Comparison of ENCODE assay signal across 27 mouse cellular contexts in the genomic region with DNA sequence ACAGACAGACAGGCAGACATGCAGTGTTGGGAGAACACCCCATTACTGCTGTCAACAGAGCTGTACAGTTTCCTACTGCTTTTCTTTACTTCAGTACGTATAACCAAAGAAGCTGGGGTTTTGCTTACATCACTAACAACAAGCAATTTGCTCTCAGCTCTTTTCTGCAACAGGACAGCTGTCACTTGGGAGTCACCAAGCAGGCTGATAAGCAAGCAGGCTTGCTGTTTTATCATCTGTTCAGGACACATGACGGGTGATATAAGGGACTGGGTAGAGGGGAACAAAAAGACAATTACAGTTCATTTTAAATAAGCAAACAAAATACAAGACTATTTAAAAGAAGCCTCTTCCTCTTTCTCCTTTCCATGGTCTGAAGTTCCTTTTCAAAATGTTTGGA.
"Had no signal": no experiment of that assay in that cellular context is flagged by ENCODE, and none has a peak within 500 bp of the region (broad histone marks: within the 10 kb centered on the region; RNA-seq: fewer than 3 reads in every experiment).

No protein-coding gene starts in this region.

- H3K4me1 ChIP-seq: heart, embryonic 15.5 days; hindbrain, embryonic 13.5 days; hindbrain, embryonic 15.5 days; kidney, embryonic 15.5 days; limb, embryonic 13.5 days; limb, embryonic 15.5 days; liver, embryonic 12.5 days had no signal

- H3K9ac ChIP-seq: heart, embryonic 13.5 days; heart, embryonic 15.5 days; hindbrain, embryonic 13.5 days; hindbrain, embryonic 15.5 days; kidney, embryonic 15.5 days; limb, embryonic 13.5 days; limb, embryonic 15.5 days; liver, embryonic 12.5 days; liver, embryonic 14.5 days had no signal

- H3K27ac ChIP-seq: heart, adult 2 months; heart, embryonic 13.5 days; heart, embryonic 15.5 days; hindbrain, embryonic 13.5 days; hindbrain, embryonic 15.5 days; hindbrain, postnatal 0 days; kidney, embryonic 15.5 days; kidney, postnatal 0 days; limb, embryonic 13.5 days; limb, embryonic 15.5 days; liver, embryonic 12.5 days; liver, embryonic 14.5 days had no signal

- H3K9me3 ChIP-seq: heart, embryonic 13.5 days; heart, embryonic 15.5 days; hindbrain, embryonic 13.5 days; kidney, embryonic 15.5 days; limb, embryonic 13.5 days; limb, embryonic 15.5 days; liver, embryonic 12.5 days had no signal

- DNase-seq: gastrocnemius, postnatal 14 days; gastrocnemius, postnatal 36 days; heart, adult 11 months; heart, adult 2 months; heart, postnatal 14 days; heart, postnatal 36 days; kidney, adult 11 months; kidney, adult 2 months; kidney, adult 9 months; kidney, postnatal 14 days; kidney, postnatal 36 days; layer of hippocampus, postnatal 36 days; left cerebral cortex, postnatal 4 days; lung, adult 18-20 months had no signal

- H3K36me3 ChIP-seq: heart, embryonic 13.5 days; heart, embryonic 15.5 days; hindbrain, embryonic 13.5 days; hindbrain, embryonic 15.5 days; kidney, embryonic 15.5 days; limb, embryonic 13.5 days; limb, embryonic 15.5 days; liver, embryonic 12.5 days had no signal

- ATAC-seq: hindbrain, postnatal 0 days; intestine, embryonic 16.5 days; liver, embryonic 12.5 days had no signal

- H3K4me2 ChIP-seq: heart, embryonic 11.5 days; heart, embryonic 13.5 days; heart, embryonic 15.5 days; hindbrain, embryonic 13.5 days; hindbrain, embryonic 15.5 days; kidney, embryonic 15.5 days; limb, embryonic 13.5 days; limb, embryonic 15.5 days; liver, embryonic 12.5 days had no signal

- H3K4me3 ChIP-seq: heart, adult 2 months; heart, embryonic 13.5 days; heart, embryonic 15.5 days; hindbrain, embryonic 13.5 days; hindbrain, embryonic 15.5 days; kidney, embryonic 15.5 days; limb, embryonic 13.5 days; limb, embryonic 15.5 days; liver, embryonic 12.5 days had no signal

- H3K27me3 ChIP-seq: heart, embryonic 13.5 days; heart, embryonic 15.5 days; hindbrain, embryonic 13.5 days; hindbrain, embryonic 15.5 days; kidney, embryonic 15.5 days; limb, embryonic 13.5 days; limb, embryonic 15.5 days; liver, embryonic 12.5 days had no signal
